Mouse (Mus musculus) embryo, embryonic 11 days (tissue): ENCODE measurements around the gene Cyp4f17.
A peak's percentile ranks its signal among the peaks of the same experiment; 100 is the strongest.
"Not testable (repeated sequence)": the region's sequence is repeated elsewhere in the genome, so short reads cannot be mapped to it uniquely, and the experiment has no call there.

Experiments
- DNase-seq: peaks from one replicate; pipeline ENCODE4 v3.0.0-alpha.2; 2015

Cyp4f17 gene

DNA sequence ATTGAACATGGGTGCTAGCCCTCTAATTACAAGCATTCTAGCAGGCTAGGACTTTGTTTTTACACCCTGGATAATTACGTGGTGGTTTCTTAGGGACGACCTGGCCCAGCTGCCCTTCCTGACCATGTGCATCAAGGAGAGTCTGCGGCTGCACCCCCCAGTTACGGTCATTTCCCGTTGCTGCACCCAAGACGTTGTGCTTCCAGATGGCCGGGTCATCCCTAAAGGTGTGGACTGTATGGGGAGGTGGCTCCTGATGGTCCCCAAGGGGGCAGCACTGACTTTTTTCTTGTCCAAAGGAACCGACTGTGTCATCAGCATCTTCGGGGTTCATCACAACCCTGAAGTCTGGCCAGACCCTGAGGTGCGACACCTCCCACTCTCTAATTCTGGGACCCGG, 21.9 kb downstream of the Cyp4f17 start:
- no peak for DNase-seq

DNA sequence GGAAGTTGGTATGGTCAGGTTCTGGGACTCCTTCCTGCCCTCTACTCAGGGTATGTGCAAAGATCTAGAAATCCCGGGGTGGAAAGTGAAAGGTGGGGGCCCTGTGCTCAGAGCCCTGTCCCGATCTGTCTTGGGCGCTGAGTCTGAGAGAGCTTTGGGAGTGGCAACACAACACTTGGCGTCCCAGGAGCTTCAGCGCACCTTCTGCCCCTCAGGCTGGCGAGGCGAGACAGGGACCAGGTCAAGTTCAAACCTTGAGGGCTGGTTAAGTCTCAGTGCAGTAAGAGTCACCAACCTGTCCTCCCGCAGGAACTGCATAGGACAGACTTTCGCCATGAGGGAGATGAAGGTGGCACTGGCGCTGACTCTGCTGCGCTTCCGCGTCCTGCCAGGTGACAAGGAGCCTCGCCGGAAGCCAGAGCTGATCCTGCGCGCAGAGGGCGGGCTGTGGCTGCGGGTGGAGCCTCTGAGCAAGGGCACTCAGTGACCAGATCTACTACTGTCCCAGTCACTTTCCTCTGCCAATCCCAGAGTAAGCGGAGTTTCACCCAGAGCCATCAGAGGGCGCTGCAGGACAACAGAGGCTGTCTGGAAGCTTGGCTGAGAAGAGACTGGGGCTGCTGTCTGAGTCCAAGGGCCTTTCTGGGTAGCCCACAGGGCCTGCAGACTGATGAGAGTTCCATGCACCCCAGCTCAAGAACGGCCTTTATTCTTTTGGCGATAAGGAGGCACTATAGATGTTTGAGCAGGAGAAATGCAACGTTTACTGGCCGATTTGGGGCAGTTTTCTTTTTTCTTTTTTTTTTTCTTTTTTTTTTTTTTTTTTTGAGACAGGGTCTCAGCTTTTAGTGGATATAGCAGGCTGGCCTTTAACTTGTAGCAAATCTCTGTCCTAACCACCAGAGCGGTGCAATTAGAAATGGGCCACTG, 22.8 kb downstream of the Cyp4f17 start:
- peak; percentile 88 for DNase-seq

DNA sequence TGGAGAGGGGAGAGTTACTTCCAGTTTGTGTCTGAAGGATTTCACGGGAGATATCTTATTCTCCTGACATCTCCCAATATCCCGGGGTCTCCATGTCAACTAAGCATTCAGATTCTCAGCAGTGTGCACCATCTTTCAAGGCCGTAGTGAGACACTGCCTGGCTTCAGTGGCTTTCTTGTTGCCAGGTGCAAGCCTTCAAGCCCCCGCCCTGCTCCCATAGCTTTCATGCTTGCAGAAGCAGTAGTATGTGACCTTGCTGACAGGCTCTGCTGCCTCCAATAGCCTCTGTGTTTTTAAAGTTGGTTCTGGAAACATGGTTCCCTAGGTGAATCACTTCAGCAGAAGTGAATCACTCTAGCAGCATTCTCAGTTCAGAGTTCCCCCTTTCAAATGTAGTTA, 26.5 kb downstream of the Cyp4f17 start:
- DNase-seq = not testable (repeated sequence)

DNA sequence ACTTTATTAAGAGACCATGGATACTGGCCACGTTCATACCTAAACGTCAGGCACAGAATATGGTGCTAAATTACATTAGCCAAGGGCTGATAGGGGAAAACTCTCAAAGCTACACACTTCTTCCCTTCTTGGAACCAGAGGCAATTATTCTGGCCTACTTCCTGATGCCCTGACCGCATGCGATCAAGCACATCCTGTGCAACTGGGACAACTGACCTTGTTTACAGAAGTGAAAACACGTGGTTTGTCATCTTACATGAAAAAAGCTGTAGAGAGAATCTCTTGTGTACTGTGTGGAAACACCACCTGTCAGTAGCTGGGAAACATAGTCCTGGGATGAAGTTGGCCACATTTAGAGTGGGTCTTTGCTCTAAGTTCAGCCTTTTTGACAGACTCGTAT, 28.2 kb downstream of the Cyp4f17 start:
- no peak for DNase-seq

DNA sequence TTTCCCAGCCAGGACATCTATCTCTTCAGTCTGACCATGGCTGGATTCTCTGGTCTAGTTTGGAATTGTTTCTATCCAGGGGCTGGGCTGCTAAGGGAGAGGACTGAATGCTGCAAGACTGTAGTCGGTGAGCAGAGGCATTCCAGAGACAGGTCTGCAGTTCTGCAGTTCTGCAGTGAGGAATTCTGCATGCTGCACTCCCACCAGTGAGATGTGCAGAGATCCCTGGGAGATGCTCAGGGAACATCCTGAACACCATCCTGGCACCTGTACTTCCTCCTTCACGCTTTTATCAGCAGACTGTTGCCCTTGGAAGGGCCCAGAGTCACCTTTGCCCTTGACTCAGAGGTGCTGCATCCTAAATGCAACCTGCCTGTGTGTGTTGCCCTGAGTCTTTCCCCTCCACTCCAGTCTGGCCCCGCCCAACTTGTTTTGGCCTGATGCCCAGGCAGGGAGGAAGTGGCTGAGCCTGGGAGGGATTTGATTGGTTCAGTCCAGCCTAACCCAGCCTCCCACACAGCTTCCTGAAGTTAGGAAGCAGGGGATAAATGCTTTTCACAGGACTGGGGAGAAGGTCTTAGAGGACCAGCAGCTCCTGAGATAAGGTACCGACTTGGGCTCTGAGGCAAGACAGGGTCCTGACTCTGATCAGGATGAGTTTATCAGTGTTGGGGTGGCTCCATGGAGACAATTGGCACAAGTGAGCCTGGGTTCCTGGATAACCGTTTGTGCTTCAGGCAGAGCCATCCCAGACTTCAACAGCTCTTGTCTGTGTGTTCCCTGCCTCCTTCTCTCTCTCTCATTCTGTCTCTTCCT, 30.4 kb downstream of the Cyp4f17 start, which contains the start of gene Cyp4f16:
Cyp4f16 (plus strand) TSS at position 508 of the 816 bp plus-strand sequence.
- peak; percentile 81 for DNase-seq

DNA sequence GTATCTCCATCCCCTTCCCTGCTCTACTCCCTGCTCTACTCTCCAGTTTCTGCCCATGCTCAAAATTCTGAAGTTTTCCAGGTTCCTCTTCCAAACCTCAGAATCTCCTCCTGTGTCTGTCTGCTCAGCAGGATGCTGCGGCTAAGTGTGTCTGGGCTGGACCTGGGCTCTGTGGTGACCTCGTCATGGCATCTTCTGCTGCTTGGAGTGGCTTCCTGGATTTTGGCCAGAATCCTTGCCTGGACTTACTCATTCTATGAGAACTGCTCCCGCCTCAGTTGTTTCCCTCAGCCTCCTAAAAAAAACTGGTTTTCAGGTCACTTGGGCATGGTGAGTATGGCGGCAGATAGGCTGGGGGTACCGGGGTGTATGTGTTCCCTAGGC, 31.0 kb downstream of the Cyp4f17 start:
- DNase-seq = no peak

DNA sequence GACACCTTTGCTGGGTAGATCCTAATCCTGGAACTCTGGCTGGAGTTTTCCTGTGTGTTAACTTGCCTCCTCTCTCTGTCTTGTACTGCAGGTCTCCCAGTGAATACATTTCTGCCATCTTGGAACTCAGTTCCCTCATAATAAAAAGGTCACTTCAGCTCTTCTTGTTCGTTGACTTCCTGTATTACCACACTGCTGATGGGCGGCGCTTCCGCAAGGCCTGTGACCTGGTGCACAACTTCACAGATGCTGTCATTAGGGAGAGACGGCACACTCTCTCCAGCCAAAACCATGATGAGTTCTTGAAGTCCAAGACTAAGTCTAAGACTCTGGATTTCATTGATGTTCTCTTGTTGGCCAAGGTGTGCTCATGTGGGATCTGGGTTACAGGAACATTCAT, 38.9 kb downstream of the Cyp4f17 start:
- not testable (repeated sequence) for DNase-seq

DNA sequence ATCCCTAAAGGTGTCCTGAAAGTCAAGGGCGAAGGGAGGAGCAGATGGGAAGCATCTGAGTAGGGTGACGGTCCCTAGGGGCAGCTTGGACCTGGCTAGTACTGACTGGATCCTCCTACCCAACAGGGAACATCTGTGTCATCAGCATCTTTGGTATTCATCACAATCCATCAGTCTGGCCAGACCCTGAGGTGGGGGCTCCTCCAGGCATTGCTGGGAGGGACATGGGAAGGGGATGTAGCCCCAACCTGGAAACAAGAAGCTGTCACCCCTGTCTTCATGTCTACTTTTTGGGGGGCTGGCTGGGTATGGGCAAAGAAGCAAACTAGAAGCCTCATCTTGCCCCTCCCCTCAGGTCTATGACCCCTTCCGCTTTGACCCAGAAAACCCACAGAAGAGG, 44.5 kb downstream of the Cyp4f17 start:
- not testable (repeated sequence) for DNase-seq

DNA sequence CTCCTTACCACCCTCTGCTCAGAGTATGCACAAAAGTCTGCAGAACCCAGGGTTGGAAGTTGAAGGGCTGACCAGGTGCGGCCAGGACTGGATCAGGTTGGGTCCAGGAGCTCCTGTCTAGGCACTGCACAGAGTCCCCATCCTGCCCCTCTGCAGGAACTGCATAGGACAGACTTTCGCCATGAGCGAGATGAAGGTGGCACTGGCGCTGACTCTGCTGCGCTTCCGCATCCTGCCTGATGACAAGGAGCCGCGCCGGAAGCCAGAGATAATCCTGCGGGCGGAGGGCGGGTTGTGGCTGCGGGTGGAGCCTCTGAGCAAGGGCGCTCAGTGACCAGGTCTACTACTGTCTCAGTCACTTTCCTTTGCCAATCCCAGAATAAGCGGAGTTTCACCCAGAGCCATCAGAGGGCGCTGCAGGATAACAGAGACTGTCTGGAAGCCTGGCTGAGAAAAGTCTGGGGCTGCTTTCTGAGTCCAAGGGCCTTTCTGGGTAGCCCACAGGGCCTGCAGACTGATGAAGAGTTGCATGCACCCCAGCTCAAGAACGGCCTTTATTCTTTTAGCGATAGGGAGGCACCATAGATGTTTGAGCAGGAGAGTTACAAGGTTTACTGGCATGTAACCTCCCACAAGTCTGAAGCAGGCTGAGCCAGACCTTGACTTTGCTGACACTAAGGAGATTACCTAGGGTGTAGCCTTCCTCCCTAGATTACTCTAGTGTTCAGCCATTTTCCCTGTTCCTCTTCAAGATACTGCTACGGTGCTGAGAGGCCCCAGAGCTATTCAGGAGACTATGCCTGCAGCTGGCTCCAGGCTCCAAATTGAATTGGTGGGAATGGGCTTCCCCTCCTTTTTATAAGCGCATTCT, 45.3 kb downstream of the Cyp4f17 start:
- DNase-seq = peak; percentile 88

DNA sequence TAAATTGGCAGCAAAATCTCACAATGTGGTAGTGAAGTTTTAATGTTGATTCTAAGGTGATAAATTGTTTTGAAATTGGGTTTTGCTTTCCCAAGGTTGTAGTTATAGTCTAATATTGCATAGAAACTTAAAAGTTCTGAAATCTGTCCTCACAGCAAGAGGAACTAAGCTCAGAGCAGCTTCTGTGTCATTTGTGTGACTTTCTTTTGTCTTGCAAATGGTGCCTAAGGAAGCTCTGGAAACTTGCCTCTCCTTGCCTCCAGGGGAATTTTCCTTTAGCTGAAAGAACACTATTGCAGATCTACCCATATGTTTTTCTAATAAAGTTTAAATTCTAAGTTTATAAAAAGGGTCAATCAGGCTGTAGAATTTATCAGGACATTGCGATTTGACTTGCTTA, 47.2 kb downstream of the Cyp4f17 start:
- not testable (repeated sequence) for DNase-seq

DNA sequence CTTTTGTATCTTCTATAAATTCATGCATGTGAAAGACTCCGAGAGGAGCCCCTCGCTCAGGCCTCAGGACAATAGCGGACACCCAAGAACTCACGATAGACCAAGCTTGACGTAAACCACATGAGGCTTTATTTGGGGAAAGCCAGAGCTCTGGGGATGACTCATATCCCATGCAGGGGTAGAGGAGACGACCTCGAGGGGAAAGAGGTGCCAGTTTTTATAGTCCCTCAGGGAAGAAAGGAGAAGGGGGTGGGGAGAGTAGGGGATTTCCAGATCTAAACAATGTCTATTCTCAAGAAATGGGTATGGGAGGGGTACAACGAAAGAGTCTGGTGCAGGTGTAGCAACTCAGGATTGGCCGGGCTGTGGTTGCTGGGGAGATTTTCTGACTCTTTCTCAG, 48.5 kb downstream of the Cyp4f17 start:
- not testable (repeated sequence) for DNase-seq

DNA sequence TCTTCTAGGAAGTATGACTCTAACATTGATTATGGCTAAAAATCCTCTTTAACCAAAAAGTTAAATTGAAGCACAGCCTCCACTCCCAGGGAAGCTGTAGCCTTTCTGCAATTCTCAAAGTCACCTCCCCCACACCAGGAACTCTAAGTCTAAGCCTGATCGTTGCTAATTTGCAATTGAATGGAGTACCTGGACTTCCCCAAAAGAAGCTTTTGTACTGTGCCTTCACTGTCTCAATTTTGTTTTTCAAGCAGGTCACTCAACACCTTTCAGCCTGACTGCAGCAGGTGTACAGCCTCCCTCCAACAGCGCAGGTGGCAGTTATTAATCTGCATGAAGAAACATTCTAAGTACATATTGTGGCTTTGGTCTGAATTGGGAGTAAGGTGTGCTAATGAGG, 57.5 kb downstream of the Cyp4f17 start:
- DNase-seq = not testable (repeated sequence)

DNA sequence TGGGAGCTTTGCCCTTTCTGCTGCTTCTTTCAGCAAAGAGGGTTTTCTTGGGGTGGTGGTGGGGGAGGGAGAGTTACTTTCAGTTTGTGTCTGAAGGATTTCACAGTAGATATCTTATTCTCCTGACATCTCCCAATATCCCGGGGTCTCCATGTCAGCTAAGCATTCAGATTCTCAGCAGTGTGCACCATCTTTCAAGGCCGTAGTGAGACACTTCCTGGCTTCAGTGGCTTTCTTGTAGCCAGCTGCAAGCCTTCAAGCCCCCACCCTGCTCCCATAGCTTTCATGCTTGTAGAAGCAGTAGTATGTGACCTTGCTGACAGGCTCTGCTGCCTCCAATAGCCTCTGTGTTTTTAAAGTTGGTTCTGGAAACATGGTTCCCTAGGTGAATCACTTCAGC, 67.4 kb downstream of the Cyp4f17 start:
- DNase-seq = not testable (repeated sequence)

DNA sequence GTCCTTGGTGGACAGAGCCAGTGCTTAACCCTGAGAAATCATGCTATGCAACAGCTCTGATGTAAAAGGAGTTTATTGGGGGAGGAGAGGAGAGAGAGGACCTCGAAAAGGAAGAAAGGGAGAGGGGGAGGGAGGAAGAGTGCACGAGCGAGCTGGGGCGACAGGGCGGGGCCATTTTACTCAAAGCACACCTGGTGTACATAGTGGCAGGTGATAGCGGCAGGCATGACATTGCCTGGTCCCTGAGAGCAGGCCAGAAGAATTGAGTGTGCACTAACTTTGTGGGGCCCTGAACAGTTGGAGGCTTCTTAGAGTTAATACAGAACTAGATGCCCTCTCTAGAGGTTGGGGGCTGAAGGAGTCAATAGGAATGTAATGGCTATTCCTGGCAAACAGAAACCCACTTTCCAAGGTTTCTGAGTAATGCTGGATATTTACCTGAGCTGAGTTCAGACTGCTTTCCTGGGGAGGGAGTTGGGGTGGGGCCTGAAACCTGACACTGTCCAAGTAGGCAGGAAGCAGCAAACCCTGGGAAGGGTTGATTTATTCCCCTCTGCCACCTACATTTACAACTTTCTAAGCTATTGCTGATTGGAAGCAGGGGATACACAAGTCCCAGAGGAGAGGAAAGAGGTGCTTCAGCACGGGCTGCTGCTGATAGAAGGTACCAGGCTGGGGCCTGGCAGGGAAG, 71.8 kb downstream of the Cyp4f17 start:
- no peak for DNase-seq
